Mouse (Mus musculus) lung, postnatal 0 days (tissue): Measurements from ENCODE around the gene Srebf2. TPM values are rescaled to one million over a fixed set of nuclear protein-coding genes. Genes with fewer than 3 reads are reported as not detected.
A peak's percentile ranks its signal among the peaks of the same experiment; 100 is the strongest.

Source experiments
- ATAC-seq: fragments of 200-750 bp; cut with Nextera tagmentation; 2 replicates; pipeline ENCODE4 v1.8.0; 2017; ENCODE audit warnings: moderate library complexity
- DNase-seq: peaks from one replicate; pipeline ENCODE4 v3.0.0-alpha.2; 2016; ENCODE audit warnings: low spot score
- H3K27ac ChIP-seq: fragments of 300-500 bp; sonication (generic); 2 replicates; pipeline ENCODE4 v1.5.1; 2014; ENCODE audit warnings: antibody characterized with exemption, mild to moderate bottlenecking, low read length, mixed read lengths
- H3K27me3 ChIP-seq: fragments of 300-500 bp; sonication (generic); replicated peaks from 2 replicates; pipeline ENCODE4 v1.6.1; 2014; ENCODE audit warnings: low read length, mixed read lengths; ENCODE audit not compliant: insufficient read depth
- H3K36me3 ChIP-seq: fragments of 300-500 bp; sonication (generic); 2 replicates; pipeline ENCODE4 v1.6.1; 2014; ENCODE audit warnings: low read length, mixed read lengths; ENCODE audit not compliant: insufficient read depth
- H3K4me1 ChIP-seq: fragments of 300-500 bp; sonication (generic); 2 replicates; pipeline ENCODE4 v1.6.1; 2014; ENCODE audit warnings: antibody characterized with exemption, low read depth, low read length, mixed read lengths; ENCODE audit not compliant: insufficient read depth
- H3K4me2 ChIP-seq: fragments of 300-500 bp; sonication (generic); replicated peaks from 2 replicates; pipeline ENCODE4 v1.6.1; 2014; ENCODE audit warnings: low read depth, mild to moderate bottlenecking, low read length, moderate library complexity, mixed read lengths
- H3K4me3 ChIP-seq: fragments of 300-500 bp; sonication (generic); 2 replicates; pipeline ENCODE4 v1.5.1; 2014; ENCODE audit warnings: low read depth, low read length
- H3K9ac ChIP-seq: fragments of 300-500 bp; sonication (generic); replicated peaks from 2 replicates; pipeline ENCODE4 v1.6.1; 2014; ENCODE audit warnings: low read depth, mild to moderate bottlenecking
- H3K9me3 ChIP-seq: fragments of 300-500 bp; sonication (generic); 2 replicates; pipeline ENCODE4 v1.6.1; 2016; ENCODE audit warnings: low read length, mixed read lengths
- CTCF ChIP-seq: IDR thresholded peaks from 2 replicates; pipeline ENCODE4 v1.5.1; 2016; ENCODE audit warnings: antibody characterized with exemption, mild to moderate bottlenecking
- EP300 ChIP-seq: IDR thresholded peaks from 2 replicates; pipeline ENCODE4 v1.6.1; 2016; ENCODE audit warnings: antibody characterized with exemption, mild to moderate bottlenecking, control low read depth
- WGBS: fragments of 180-500 bp; shearing (Covaris S2); extraction: QIAGEN DNeasy Blood & Tissue Kit; methylation state at CpG from one replicate; pipeline ENCODE4 v1.1.7; 2014; 5-methylcytosine and 5-hydroxymethylcytosine counted together
- polyA plus RNA-seq: library from polyadenylated mRNA; unstranded; fragments of >200 nt; fragmentation: Nextera tagmentation; extraction: Ambion mirVana; gene quantifications from 2 replicates; pipeline ENCODE4 v1.2.1, GENCODE M21; 2015

The Srebf2 gene
- polyA plus RNA-seq, 1 experiment from 2014 or later: 115 TPM

- DNase-seq (peak; percentile 70), ATAC-seq (no peak)
- H3K27ac ChIP-seq: peak overlapping the region; percentile 65
- 0 out of 2 replicates have a peak overlapping the region, but pooled peaks have one; percentile 30 for H3K4me2 ChIP-seq
- TF ChIP-seq EP300 (no peak), CTCF (peak; percentile 96)
- H3K4me1 ChIP-seq: peaks cover 22% of the 10 kb centered on the region; the same call in 1 of the 2 replicates
- H3K9ac ChIP-seq: no peak overlapping the region
- peaks cover 4% of the 10 kb centered on the region for H3K36me3 ChIP-seq
- H3K9me3 ChIP-seq: no peaks in the 10 kb centered on the region
- no peak overlapping the region for H3K4me3 ChIP-seq
- WGBS: 50% methylated on average over 8 of the region's 8 CpGs
- H3K27me3 ChIP-seq: no peaks in the 10 kb centered on the region
These were observed 18.6 kb downstream of the Srebf2 start for GRCm38 (mm10) chr15:82165332-82166239.

DNA sequence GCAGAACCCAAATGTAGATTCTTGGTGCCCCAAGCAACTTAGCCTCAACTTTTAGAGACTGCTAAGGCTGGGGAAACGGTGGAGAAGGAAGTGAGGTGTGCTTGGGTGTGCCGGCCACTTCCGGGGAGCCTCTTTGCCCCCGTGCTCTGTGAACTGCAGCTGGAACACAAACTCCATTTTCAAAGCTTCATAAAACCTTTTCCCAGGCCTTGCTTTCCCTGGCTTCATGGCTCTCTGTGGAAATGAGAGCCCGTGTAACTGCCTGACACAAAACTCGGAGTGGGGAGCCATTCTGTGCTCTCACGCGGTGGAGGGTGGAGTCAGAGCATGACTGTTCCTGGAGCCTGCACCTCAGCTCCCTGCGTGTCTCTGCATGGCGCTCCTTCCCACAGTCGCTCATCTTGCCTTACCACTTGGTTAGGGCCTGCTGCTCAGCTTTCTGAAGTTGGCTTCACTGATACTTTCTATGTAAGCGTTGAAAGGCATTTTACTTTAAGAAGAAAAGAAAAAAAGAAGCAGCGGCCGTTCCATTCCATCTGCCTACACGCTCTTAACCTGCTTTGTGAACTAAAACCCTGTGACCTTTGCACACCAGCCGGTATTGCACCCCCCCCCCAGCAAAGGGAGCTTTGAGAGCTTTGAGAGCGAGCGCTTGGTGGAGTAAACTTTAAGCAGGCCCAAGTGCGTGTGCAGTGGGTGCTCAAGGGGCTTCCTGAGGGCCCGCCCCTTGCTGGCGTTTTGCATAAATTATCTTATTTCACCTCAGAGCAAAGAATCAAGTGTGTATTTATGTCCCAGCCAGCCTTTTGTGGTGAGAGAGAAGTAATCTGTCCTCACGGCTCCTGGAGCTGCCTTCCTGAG lies 19.5 kb downstream of the Srebf2 start:
- Histone ChIP-seq H3K4me2 (peak overlapping the region; percentile 30; the same call in 1 of the 2 replicates), H3K4me3 (no peak overlapping the region), H3K9ac (no peak overlapping the region), H3K4me1 (peaks cover 14% of the 10 kb centered on the region; the same call in 1 of the 2 replicates), H3K27ac (peak overlapping the region; percentile 65), H3K9me3 (no peaks in the 10 kb centered on the region), H3K36me3 (peaks cover 4% of the 10 kb centered on the region), H3K27me3 (no peaks in the 10 kb centered on the region)
- peak; percentile 61 for ATAC-seq
- TF ChIP-seq EP300 (no peak), CTCF (no peak)
- peak; percentile 42 for DNase-seq
- 46% methylated on average over 22 of the region's 22 CpGs for WGBS

GRCm38 (mm10) chr15:82167201-82168168 lies 20.5 kb downstream of the Srebf2 start:
- Histone ChIP-seq H3K9me3 (no peaks in the 10 kb centered on the region), H3K4me3 (no peak overlapping the region), H3K4me1 (peaks cover 10% of the 10 kb centered on the region; the same call in 1 of the 2 replicates), H3K36me3 (peaks cover 12% of the 10 kb centered on the region), H3K27ac (peak overlapping the region; percentile 65; the same call in 1 of the 2 replicates), H3K9ac (no peak overlapping the region), H3K27me3 (no peaks in the 10 kb centered on the region), H3K4me2 (no peak overlapping the region)
- ATAC-seq (0 out of 2 replicates have a peak, but pooled peaks have one; percentile 18), DNase-seq (peak; percentile 21)
- no peak for TF ChIP-seq CTCF
- 38% methylated on average over 23 of the region's 23 CpGs for WGBS

- Histone ChIP-seq H3K4me2 (no peak overlapping the region), H3K9me3 (no peaks in the 10 kb centered on the region), H3K36me3 (peaks cover 21% of the 10 kb centered on the region), H3K27ac (no peak overlapping the region), H3K9ac (no peak overlapping the region), H3K27me3 (no peaks in the 10 kb centered on the region), H3K4me3 (no peak overlapping the region), H3K4me1 (peaks cover 6% of the 10 kb centered on the region; the same call in 1 of the 2 replicates)
- no peak for TF ChIP-seq EP300
- TF ChIP-seq CTCF: no peak
- 89% methylated on average over 5 of the region's 5 CpGs for WGBS
- no peak for DNase-seq
- no peak for ATAC-seq
These were observed 22.7 kb downstream of the Srebf2 start for GRCm38 (mm10) chr15:82169671-82170070.

DNA sequence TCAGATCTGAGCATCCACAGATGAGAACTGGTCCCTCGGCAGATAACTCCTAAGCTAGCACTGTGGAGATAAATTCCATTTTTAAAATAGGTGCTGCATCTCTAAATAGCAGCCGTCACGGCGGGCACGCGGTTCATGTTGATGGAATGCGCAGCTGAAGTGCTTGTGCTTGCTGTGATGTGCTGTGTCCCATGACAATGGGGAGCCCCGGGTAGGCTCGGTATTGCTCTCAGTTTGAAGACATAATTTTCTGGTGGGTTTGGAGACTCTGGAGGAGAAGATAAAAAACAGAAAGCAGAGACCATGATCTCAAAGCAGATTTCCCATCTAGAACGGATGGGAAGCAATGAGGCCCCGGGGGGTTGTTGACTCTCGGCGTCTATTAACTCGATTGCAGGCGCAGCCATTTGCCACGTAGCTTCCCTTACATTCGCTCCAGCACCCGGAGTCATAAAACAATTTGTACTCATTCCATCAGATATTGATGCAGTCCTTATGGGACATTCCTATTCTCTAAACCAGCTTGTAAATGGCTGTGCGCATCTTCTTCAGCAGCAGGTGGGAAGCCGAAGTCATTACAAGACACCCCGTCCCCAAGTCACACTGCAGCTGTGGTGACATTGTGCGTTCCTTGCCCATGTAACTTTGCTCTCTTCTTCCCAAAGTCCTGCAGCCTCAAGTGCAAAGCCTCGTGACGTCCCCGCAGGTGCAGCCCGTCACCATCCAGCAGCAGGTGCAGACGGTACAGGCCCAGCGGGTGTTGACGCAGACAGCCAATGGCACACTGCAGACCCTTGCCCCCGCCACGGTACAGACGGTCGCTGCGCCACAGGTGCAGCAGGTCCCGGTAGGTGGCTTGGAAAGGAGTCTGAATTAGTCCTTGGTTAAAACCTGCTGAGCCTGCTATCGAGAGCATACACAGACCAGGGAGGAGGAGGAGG lies 23.7 kb downstream of the Srebf2 start:
- ATAC-seq: no peak
- Histone ChIP-seq H3K4me2 (no peak overlapping the region), H3K36me3 (peaks cover 31% of the 10 kb centered on the region), H3K27ac (no peak overlapping the region), H3K9ac (no peak overlapping the region), H3K9me3 (no peaks in the 10 kb centered on the region), H3K27me3 (no peaks in the 10 kb centered on the region), H3K4me3 (no peak overlapping the region), H3K4me1 (peaks cover 6% of the 10 kb centered on the region; the same call in 1 of the 2 replicates)
- DNase-seq: no peak
- TF ChIP-seq EP300 (no peak), CTCF (no peak)
- WGBS: 87% methylated on average over 36 of the region's 36 CpGs
